Mouse (Mus musculus) kidney, adult 11 months (tissue): ENCODE measurements at regions not wholly inside any gene's neighbourhood (a gene's known extent, or its start where the extent isn't known, plus 50 kb on each side); places are given as distances from the start of the nearest gene placed in this dataset.

ENCODE experiments used
- DNase-seq: peaks from one replicate; pipeline ENCODE4 v3.0.0; 2022

DNA sequence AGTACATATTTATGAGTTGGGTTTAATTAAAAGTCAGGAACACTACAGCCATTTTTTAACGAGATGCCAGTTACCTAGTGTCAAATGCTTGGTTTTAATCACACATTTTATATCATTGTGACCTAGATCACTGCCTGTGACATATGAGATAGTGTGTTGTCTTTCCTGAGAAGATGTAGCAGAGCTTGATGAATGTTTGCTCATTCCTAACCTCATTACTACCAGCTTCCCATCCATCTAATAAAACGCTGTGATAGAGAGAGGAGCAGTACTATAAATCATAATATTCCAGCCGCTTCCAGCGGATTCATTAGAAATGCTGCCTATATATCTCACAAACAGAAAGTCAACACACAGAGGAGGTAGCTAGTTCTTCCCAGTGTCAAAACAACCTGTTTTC is 163.6 kb downstream of the Aldoart1 start:
- no peak for DNase-seq

DNA sequence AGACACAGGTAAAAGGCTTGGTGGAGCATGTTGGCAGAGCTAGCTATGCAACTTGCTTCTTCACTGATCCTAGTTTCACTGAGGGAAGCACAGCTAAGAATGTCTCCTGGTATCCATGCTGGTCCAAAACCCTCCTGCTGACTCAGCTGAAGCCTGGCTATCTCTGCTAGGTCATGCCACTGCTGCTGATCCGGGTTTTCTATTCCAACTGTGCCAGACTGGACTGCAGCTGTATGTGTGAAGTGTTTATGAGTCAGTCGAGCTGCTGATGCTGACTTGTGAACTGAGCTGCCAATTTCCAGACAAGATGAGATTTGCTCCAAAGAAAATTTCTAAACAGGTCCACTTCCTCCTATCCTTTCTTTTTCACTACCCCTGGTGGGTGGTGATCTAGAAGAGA is 178.4 kb downstream of the Aldoart1 start:
- DNase-seq, result no peak

DNA sequence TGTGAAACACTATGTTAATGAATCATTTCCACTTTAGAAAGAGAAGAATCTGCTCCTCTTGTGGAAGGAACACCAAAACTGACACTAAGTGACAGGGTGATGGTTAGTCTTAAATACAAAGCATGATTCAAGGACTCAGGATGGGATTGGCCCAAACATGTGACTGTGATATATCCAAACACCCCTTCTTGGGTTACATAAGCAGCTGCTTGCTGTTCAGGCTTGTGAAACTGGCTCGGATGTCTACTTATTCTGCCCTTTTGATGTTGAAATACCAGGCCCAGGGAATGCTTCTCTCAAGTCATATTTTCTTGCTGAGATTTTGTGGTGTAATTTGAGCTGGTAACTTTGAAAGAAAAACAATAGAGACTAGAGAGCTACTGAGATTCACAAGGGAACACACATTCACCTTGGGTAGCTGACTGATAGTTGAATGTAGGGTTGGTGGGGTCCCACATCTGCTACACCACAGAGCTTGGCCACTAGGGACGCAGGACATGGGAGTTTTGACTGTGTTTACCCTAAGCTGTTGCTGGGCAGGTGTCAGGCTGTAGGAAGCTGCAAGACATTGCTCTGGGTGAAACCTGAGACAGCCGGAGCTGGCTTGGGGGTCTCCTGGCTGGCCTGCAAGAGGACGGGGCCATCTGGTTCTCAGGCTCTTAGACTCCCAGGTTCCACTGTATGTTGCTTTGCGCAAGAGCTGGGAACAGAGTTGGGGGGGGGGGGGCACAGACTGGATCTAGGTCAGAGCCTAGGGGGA is 180.6 kb downstream of the Aldoart1 start:
- no peak for DNase-seq

DNA sequence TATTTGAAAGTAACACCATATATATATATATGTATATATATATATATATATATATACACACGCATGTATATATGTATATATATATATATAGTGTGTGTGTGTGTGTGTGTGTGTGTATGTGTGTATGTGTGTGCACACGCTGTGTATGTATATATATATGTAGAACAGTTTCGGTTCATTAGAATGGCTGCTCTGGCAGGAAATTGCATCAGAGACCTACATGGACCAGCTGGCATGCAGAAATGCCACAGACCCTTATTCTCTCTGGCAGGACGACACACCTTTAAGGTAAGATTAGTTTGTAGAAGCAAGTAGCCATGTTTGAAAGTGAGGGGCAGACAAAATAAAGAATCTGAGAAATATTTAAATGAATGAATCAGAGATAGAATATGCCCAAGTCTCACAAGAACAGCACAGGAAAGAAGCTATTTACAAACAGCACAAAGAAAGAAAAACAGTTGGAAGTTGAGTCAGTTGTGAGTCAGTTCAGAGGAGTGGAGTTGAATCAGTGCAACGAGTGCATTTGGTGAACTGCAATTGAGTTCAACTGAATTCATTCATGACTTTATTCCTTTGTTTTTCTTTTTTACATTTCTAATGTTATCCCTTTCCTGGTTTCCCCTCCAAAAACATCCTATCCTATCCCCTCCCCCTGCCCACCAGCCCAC is 182.5 kb downstream of the Aldoart1 start:
- no peak for DNase-seq

DNA sequence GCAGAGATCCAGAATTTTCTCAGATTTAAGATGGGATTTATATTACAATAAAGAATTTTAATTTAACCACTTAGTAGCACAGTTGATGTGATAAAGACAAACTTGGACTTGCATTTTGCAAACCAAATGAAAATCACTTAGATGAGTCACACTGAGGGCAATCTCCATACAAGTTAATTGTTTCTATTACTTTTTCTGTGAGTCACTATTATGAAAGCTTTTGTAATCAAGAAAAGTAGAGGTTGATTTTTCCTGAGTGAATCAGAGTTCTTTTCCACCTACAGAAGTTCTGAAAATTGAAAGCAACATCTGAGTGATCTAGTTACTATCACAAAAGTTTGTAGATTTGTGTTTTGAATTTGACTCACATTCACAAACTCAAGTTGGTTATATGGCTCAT is 188.1 kb downstream of the Aldoart1 start:
- DNase-seq, result no peak

DNA sequence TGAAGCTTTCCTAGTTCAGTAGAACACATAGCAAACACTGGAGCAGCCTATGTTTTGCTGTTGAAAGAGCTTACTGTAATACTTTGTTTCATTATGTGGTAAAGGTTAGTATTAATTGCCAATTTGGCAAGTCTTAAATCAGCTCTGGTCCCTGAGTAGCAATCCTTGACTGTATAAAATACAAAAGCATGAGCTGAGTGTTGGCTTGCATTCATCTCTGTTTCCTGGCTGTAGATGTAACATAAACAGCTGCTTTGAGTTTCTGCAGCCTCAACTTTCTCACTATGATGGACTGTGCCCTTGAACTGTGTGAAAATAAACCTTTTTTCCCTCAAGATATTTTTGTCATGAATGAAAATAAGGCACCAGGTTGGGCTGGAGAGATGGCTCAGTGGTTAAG is 190.0 kb downstream of the Aldoart1 start:
- no peak for DNase-seq

DNA sequence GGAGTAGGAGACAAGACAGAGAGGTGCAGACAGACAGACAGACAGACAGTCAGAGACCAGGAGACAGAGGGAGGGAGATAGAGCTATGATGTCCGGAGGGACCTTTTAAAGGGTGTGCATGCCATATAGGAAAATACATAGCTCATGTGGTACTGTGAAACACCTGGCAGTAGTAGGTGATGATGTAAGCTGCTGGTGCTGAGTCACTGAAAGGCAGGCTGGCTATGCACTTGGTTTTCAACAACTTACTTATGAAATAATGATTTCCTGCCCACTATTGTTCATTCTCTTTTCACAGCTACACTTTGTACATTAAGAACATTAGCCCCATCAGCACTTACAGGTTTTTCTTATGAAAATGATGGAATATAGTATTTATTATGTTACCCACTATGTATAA is 196.2 kb downstream of the Aldoart1 start:
- no peak for DNase-seq

DNA sequence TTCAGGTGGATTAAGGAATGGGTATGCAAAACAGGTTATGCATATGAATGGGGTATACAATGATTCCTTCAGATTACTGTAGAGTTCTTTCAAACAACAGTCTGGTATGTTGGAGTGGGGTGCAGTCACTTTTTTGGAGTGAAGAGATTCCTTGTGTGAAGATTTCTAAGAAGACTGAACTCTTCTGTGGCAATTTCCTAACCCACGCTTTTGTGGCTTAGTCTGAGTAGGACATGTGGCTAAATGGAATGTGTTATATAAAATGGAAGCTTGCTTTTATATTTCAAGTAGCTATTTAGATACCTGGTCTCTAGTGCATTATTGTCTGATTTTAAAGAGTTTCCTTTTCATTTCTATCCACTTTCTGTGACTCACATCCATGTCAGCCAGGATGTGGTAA is 205.3 kb downstream of the Aldoart1 start:
- DNase-seq, result no peak

DNA sequence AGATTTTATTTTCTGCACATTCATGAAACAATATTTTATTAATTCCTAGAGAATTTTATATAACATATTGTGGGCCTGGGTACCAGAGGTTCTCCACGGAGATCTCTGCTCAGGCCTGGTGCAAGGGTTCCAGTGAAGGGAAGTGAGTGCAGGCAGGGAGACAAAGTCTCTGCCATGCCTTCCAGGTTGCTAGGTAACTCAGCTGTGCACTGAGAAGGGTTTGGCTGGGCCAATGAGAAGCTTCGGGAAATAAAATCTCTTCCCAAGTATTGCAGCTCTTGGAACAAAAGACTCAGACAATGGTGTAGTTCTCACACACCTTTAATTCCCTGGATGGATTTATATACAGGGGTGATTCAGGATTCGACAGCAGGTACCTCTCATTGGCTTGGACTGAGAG is 223.0 kb downstream of the Aldoart1 start:
- DNase-seq, result no peak

DNA sequence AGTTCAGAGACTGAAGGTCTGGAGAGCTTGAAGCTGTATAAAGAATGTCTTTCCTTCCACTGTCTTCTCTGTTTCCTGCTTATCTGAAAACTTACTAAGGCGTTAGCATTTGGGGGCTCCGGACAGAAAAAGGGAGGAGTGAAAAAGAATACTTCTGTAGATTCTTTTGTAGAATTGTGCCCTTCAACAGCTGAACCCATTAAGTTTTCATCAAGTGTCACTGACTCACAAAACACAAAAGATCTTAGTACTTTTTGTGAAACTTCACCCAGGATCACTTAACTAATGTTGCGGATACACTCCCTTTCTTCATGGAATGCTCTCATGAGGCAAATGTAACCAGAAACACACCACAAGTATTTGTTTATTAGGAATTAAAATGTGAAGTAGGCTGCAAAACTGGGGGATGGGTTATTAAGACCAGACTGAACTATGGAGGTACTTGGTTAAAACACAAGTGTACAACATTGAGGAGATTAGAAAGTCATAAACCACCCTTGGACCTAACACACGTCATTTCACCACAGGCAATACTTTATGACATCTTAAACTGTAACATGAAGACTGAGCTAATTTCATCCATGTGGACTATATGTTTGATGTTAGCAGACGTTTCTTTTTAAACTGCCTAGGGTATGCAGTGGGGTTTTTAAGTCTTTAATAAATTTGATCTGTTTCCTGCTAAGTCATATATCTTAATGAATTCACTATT is 225.1 kb downstream of the Aldoart1 start:
- no peak for DNase-seq

DNA sequence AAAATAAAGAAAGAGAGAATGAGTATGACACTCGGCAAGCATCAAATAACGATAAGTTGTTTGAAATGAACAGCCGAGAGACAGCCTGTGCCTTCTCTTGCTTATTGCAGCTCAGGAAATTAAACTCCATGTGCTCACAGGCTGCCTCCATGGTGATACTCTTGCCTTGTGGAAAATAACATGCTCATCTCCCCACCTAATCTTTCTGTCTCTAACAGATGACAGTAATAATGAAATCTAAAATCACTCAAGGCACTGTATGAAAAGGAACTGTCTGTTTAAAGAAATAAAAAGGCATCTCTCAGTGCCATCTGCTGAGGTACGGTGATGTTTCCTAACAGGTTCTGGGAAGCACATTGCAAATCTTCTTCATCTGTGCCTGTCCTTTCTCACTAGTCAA is 247.3 kb downstream of the Aldoart1 start:
- DNase-seq, result no peak

DNA sequence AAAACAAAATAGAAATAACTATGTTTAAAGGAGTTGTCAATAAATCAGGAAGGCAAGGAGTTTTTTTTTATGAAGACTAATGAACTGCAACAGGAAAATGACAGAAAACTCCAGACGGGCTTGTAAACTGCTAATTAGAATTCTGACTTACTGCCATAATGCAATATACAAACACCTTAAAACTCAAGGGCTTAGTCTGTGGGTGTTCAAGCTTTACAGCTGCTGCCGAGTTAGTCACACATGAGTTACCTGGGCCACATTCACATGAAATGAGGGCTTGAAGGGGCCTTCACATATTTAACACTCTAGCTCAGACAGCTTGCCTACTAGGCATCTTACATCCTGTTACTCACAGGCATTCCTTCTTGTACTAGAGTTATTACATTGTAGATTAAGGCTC is 256.9 kb downstream of the Aldoart1 start:
- DNase-seq, result no peak

DNA sequence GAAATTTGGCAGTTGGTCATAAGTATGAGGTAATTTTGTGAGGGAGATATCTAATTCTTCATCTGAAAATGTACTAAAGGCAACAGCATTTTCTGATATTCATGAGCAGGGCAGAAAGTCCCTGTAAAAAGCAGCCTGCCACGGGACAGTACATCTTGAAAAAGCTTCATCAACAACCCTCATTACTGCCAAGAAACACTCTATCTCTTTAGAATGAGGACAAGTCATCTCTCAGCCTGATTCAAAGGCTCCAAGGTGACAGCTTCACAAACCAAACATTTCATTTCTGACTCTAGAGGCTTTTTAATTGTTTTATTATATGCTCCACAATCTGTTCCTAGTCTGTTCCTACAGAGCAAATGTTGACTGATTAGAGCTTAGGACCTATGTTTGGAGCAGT is 260.3 kb downstream of the Aldoart1 start:
- no peak for DNase-seq

DNA sequence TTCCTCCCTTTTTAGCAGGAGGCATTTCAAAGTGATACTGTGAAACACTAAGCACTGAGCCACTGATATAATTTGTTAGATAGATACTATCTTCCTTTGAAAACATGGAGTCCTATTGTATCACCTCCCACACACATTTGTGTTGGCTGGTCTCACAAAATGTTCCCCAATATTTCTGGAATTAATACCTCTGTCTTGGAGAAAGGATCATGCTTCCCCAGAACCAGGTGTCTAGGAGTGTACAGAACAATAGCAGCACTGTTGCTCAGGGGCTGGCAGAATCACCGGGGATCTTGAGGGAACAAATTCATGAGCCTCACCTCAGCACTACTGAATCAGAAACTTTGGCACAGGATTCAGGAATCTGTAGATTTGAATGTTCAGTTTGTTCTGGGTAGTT is 277.5 kb downstream of the Aldoart1 start:
- no peak for DNase-seq

DNA sequence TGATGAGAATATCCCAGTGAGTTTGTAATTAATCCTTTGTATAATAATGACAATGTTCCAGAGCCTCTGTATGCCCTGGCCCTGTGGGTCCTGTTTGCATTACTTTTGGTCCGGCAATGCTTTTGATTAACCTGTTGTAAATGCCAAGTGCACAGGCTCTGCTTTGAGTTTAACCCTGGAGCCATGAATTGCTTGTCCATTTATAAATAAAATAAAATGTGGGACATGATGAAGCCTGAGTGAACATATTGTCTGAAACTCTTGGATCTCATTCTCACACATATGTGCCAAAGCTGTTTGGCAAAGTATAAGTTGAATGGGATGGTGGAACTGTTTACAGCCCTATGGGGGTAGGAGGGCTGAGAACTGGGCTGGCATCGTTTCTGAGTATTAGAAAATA is 280.5 kb downstream of the Aldoart1 start:
- DNase-seq, result no peak

DNA sequence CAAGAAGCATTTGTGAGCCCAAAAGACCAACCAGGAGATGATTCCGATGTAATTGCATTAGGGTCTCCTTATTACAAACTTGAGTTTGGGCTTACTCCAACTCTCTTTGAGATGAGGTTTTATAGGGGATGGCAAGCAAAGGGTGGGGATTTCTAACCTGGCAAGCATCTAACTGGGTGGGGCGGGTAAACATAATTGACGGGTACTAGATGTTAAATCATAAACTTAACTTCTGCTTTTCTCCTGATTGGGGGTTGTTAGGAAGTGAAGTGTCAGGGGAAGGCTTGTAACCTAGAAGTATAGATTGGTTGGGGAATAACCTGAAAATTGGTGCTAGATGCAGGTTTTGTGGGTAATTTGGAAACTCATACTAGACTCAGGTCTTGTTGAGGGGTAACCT is 287.2 kb downstream of the Aldoart1 start:
- DNase-seq, result no peak

DNA sequence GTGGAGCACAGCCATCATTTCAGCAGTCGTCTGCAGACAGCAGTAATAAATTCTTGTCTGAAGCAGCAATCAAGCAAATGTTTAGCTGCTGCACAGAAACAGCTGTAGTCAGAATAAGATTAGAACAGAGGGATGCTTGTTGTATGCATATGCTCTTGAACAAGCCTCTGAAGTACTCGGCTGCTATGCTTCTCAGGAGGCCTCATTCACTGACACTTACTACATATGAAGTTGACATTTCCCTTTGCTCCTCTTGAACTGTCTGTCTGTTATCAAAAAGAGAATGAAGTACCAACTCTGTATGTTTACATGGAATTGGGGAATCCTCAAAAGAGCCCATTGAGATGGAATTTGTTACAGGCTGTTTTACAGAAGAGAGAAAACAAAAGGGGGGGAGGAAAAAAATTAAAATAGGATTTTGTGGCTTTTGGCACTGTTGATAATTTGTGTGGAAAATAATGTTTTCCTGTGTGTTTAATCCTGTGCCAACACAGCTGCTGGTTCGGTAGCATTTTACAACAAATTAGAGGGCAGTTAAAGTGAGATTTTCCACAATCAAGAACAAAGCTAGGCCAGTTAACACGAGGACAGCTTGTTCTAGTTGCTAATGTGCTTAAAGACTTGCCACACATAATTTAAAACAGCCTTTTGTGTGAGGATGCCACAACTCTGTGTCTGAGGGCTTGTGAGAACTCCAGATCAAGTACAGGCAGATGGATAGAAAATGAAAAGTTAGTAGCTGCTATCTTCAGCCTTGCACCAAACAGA is 289.3 kb downstream of the Aldoart1 start:
- no peak for DNase-seq

DNA sequence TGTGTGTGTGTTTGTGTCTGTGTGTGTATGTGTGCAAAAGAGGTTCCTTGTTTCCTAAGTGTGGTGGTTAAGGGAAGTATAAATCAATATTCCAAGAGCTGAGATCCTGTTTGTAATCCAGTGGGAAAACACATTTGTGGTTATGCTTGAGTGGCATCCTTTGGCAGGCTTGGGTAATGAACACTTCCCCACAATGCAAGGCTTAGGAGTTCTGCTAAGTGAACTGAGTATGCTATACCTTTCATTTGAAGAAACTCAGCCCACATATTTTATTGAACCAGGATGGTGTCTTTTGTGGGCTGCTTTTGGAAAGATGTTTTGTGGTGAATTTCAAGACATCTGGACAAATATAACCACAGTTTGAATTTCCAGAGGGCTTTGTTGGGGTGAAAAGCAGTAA is 298.2 kb downstream of the Aldoart1 start:
- DNase-seq, result no peak

DNA sequence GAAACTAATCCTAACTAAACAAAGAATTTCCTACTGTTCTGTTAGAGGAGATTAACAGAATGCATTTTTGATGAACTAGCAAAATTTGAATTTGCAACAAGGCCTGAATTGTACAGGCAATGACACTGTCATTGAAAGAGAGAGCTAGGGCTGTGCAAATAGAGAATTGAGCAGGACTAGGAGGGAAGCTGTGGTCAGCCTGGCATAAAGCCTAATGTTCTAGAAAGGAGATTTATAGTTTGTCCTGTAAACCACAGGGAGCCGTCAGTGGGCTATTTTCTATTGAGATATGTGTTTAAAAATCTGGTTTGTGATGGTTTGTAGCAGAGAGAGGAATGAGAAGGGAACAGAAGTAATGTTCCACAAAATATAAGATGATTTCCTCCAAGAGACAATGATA is 317.9 kb downstream of the Aldoart1 start:
- no peak for DNase-seq

DNA sequence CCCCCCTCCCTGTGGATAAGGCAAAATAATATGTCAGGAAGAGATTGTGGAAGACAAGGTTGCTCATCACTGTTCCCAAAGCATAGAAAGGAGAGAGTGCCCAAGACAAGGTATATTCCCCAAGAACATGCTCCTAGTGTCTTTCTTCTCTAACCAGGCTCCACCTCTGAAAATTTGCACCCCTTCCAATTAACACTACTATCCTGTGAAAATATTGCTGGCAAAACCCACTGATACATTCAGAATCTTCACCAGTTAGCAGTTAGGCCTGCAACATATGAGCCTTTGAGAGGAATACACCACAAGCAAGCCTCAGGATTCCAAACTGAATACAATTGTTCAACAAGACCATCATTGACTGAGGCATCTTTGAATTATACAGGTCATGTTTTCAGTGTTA is 323.9 kb upstream of the Tle1 start:
- DNase-seq, result no peak

DNA sequence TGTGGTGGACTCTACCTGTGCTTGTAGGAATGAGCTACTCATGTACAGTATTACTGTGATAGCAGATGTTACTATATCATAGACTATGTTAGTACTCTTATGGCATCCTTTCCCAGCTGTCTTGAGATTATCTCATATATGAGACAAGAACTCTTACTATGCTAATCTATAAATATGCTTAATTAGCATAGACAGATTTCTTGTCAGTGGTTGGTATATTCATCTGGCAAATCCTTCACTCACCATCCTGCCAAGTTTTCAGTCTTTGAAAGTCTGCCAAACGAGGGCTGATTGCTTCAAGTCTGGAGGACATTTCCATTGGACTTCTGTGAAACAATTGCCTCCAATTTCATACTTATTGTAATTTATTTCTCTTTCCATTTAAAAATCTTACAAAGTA is 323.4 kb upstream of the Tle1 start:
- no peak for DNase-seq

DNA sequence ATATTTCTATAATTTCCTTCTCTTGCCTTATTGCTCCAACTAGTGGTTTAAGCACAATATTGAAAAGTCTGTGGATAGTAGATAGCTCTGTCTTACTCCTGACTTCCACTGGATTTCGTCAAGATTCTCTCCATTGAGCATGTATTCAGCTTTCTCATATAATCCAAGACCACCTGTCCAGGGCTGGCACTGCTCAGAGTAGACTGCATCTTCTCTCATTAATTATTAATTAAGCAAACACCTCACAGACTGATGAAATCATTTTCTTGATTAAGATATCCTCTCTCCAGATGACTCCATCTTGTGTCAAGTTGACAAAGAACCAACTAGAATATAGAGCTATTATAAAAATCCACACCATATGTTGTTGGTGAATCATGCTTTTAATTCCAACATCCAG is 310.5 kb upstream of the Tle1 start:
- no peak for DNase-seq

DNA sequence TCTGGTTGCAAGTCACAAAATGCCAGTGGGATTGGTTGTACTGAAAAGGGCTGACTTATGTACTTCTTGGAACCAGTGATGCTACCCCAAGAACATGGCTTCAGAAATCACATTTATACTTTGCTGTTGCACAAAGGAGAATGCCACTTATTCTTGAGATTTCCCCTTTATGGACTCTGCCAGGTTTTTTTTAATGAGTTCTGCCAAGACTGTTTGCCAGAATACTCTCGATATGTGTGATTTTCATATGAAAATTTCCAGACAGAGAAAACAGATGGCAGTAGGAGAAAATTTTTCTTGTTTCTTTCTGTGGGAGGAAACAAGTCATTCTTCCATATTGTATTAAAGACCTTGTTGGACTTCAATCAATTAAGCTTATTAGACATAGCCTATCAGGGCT is 281.0 kb upstream of the Tle1 start:
- no peak for DNase-seq

DNA sequence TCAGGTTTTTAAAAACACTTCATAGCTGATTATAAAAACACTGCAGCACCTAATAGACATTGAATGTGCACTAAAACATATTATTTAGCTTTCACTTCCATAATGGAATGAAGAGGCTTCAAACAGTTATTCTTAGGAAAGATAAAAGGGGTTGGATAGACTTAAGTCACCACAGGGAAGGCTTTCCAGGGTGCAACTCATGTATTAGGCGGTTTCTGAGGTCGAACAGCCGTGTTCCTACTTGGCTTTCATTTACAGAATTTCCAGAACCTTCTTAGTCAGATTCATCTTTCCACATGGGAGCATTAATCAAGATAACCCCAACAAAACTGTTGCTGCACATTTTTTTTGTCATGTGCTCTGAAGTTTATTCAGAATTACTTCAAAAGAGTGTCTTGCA is 279.8 kb upstream of the Tle1 start:
- DNase-seq, result no peak
